Mouse (Mus musculus): ENCODE data around the gene Cit. TPM values are rescaled to one million over a fixed set of nuclear protein-coding genes. Genes with fewer than 3 reads are reported as not detected.

Cit gene
- total and polyA plus RNA-seq, 2 experiments: 0.43 to 0.74 TPM

- Histone ChIP-seq H3K4me1 (ENCODE audit: control insufficient read depth, insufficient read depth, low read length) (peaks cover 17% of the 10 kb centered on the region), H3K79me2 (ENCODE audit: control insufficient read depth, insufficient read depth, low read length) (peaks cover 8% of the 10 kb centered on the region; the same call in 1 of the 2 replicates), H3K27me3 (ENCODE audit: control insufficient read depth, insufficient read depth, low read length) (no peaks in the 10 kb centered on the region), H3K27ac (replicated peaks; ENCODE audit: insufficient read depth, low read depth, low read length) (no peak overlapping the region), H3K9ac (ENCODE audit: low read depth, low read length) (no peak overlapping the region), H3K4me3 (ENCODE audit: insufficient read depth, low read depth, low read length) (no peak overlapping the region), H3K36me3 (ENCODE audit: control insufficient read depth, insufficient read depth, low read length) (peaks cover 1% of the 10 kb centered on the region; the same call in 1 of the 2 replicates)
- WGBS: 90% methylated on average over 5 of the region's 5 CpGs
- DNase-seq (ENCODE audit: extremely low read depth, low read depth, low spot score): no peak
- TF ChIP-seq POLR2A (IDR thresholded peaks at IDR 0.05; ENCODE audit: extremely low read depth, insufficient read depth, low read length): no peak
- no peak for TF ChIP-seq CTCF (IDR thresholded peaks at IDR 0.05; ENCODE audit: low read depth, low read length)
These were observed 181.0 kb downstream of the Cit start for GRCm38 (mm10) chr5:116026107-116026506.

GRCm38 (mm10) chr5:116026561-116026960, 181.5 kb downstream of the Cit start:
- Histone ChIP-seq H3K27me3 (ENCODE audit: control insufficient read depth, insufficient read depth, low read length) (no peaks in the 10 kb centered on the region), H3K4me1 (ENCODE audit: control insufficient read depth, insufficient read depth, low read length) (peaks cover 13% of the 10 kb centered on the region), H3K36me3 (ENCODE audit: control insufficient read depth, insufficient read depth, low read length) (no peaks in the 10 kb centered on the region), H3K4me3 (ENCODE audit: insufficient read depth, low read depth, low read length) (no peak overlapping the region), H3K79me2 (ENCODE audit: control insufficient read depth, insufficient read depth, low read length) (peaks cover 6% of the 10 kb centered on the region; the same call in 1 of the 2 replicates), H3K27ac (replicated peaks; ENCODE audit: insufficient read depth, low read depth, low read length) (no peak overlapping the region), H3K9ac (ENCODE audit: low read depth, low read length) (no peak overlapping the region)
- TF ChIP-seq CTCF (IDR thresholded peaks at IDR 0.05; ENCODE audit: low read depth, low read length) (no peak), POLR2A (IDR thresholded peaks at IDR 0.05; ENCODE audit: extremely low read depth, insufficient read depth, low read length) (no peak)
- 72% methylated on average over 14 of the region's 14 CpGs for WGBS
- no peak for DNase-seq (ENCODE audit: extremely low read depth, low read depth, low spot score)

GRCm38 (mm10) chr5:116029071-116029470, 184.0 kb downstream of the Cit start:
- no peaks in the 10 kb centered on the region for H3K4me1 ChIP-seq (ENCODE audit: control insufficient read depth, insufficient read depth, low read length)
- 65% methylated on average over 7 of the region's 7 CpGs for WGBS
- no peak for TF ChIP-seq POLR2A (IDR thresholded peaks at IDR 0.05; ENCODE audit: extremely low read depth, insufficient read depth, low read length)
- no peak for TF ChIP-seq CTCF (IDR thresholded peaks at IDR 0.05; ENCODE audit: low read depth, low read length)
- no peaks in the 10 kb centered on the region for H3K27me3 ChIP-seq (ENCODE audit: control insufficient read depth, insufficient read depth, low read length)
- no peak overlapping the region for H3K4me3 ChIP-seq (ENCODE audit: insufficient read depth, low read depth, low read length)
- no peaks in the 10 kb centered on the region for H3K79me2 ChIP-seq (ENCODE audit: control insufficient read depth, insufficient read depth, low read length)
- H3K9ac ChIP-seq (ENCODE audit: low read depth, low read length): no peak overlapping the region
- no peak overlapping the region for H3K27ac ChIP-seq (replicated peaks; ENCODE audit: insufficient read depth, low read depth, low read length)
- H3K36me3 ChIP-seq (ENCODE audit: control insufficient read depth, insufficient read depth, low read length): no peaks in the 10 kb centered on the region
- no peak for DNase-seq (ENCODE audit: extremely low read depth, low read depth, low spot score)

- H3K27me3 ChIP-seq (ENCODE audit: control insufficient read depth, insufficient read depth, low read length): no peaks in the 10 kb centered on the region
- H3K4me3 ChIP-seq (ENCODE audit: insufficient read depth, low read depth, low read length): no peak overlapping the region
- H3K36me3 ChIP-seq (ENCODE audit: control insufficient read depth, insufficient read depth, low read length): no peaks in the 10 kb centered on the region
- 24% methylated on average over 19 of the region's 19 CpGs for WGBS
- no peak overlapping the region for H3K9ac ChIP-seq (ENCODE audit: low read depth, low read length)
- TF ChIP-seq POLR2A (IDR thresholded peaks at IDR 0.05; ENCODE audit: extremely low read depth, insufficient read depth, low read length) (no peak), CTCF (IDR thresholded peaks at IDR 0.05; ENCODE audit: low read depth, low read length) (no peak)
- H3K27ac ChIP-seq (replicated peaks; ENCODE audit: insufficient read depth, low read depth, low read length): no peak overlapping the region
- no peaks in the 10 kb centered on the region for H3K4me1 ChIP-seq (ENCODE audit: control insufficient read depth, insufficient read depth, low read length)
- no peaks in the 10 kb centered on the region for H3K79me2 ChIP-seq (ENCODE audit: control insufficient read depth, insufficient read depth, low read length)
- no peak for DNase-seq (ENCODE audit: extremely low read depth, low read depth, low spot score)
These were observed 185.6 kb downstream of the Cit start for GRCm38 (mm10) chr5:116030566-116031189.

GRCm38 (mm10) chr5:116031190-116031577, 186.1 kb downstream of the Cit start:
- Histone ChIP-seq H3K9ac (ENCODE audit: low read depth, low read length) (no peak overlapping the region), H3K79me2 (ENCODE audit: control insufficient read depth, insufficient read depth, low read length) (no peaks in the 10 kb centered on the region), H3K4me3 (ENCODE audit: insufficient read depth, low read depth, low read length) (no peak overlapping the region), H3K36me3 (ENCODE audit: control insufficient read depth, insufficient read depth, low read length) (no peaks in the 10 kb centered on the region), H3K27ac (replicated peaks; ENCODE audit: insufficient read depth, low read depth, low read length) (no peak overlapping the region), H3K27me3 (ENCODE audit: control insufficient read depth, insufficient read depth, low read length) (no peaks in the 10 kb centered on the region), H3K4me1 (ENCODE audit: control insufficient read depth, insufficient read depth, low read length) (no peaks in the 10 kb centered on the region)
- peak; percentile 15 for DNase-seq (ENCODE audit: extremely low read depth, low read depth, low spot score)
- 7% methylated on average over 14 of the region's 14 CpGs for WGBS
- no peak for TF ChIP-seq POLR2A (IDR thresholded peaks at IDR 0.05; ENCODE audit: extremely low read depth, insufficient read depth, low read length)
- TF ChIP-seq CTCF (IDR thresholded peaks at IDR 0.05; ENCODE audit: low read depth, low read length): peak; percentile 85

GRCm38 (mm10) chr5:116036465-116036864, 191.4 kb downstream of the Cit start:
- Histone ChIP-seq H3K79me2 (ENCODE audit: control insufficient read depth, insufficient read depth, low read length) (no peaks in the 10 kb centered on the region), H3K4me3 (ENCODE audit: insufficient read depth, low read depth, low read length) (no peak overlapping the region), H3K4me1 (ENCODE audit: control insufficient read depth, insufficient read depth, low read length) (no peaks in the 10 kb centered on the region), H3K27me3 (ENCODE audit: control insufficient read depth, insufficient read depth, low read length) (0 out of 2 replicates have a peak, but pooled peaks cover 5% of the 10 kb centered on the region), H3K36me3 (ENCODE audit: control insufficient read depth, insufficient read depth, low read length) (no peaks in the 10 kb centered on the region), H3K9ac (ENCODE audit: low read depth, low read length) (no peak overlapping the region), H3K27ac (replicated peaks; ENCODE audit: insufficient read depth, low read depth, low read length) (no peak overlapping the region)
- no peak for DNase-seq (ENCODE audit: extremely low read depth, low read depth, low spot score)
- TF ChIP-seq POLR2A (IDR thresholded peaks at IDR 0.05; ENCODE audit: extremely low read depth, insufficient read depth, low read length): no peak
- TF ChIP-seq CTCF (IDR thresholded peaks at IDR 0.05; ENCODE audit: low read depth, low read length): no peak
- WGBS: 73% methylated on average over 16 of the region's 16 CpGs
